Mouse (Mus musculus) embryonic facial prominence, embryonic 12.5 days (tissue): ENCODE data around the gene Il12rb1. TPM values are rescaled to one million over a fixed set of nuclear protein-coding genes. Genes with fewer than 3 reads are reported as not detected.

Experiments
- ATAC-seq: fragments of 200-750 bp; cut with Nextera tagmentation; 2 replicates; pipeline ENCODE4 v1.8.0; 2017; ENCODE audit not compliant: insufficient number of reproducible peaks, insufficient read depth, low FRiP score, low TSS enrichment
- H3K27ac ChIP-seq: fragments of 300-500 bp; sonication (generic); 2 replicates; pipeline ENCODE4 v1.5.1; 2016; ENCODE audit warnings: mild to moderate bottlenecking
- H3K27me3 ChIP-seq: fragments of 300-500 bp; sonication (generic); 2 replicates; pipeline ENCODE4 v1.6.1; 2016; ENCODE audit warnings: mild to moderate bottlenecking, moderate library complexity
- H3K36me3 ChIP-seq: fragments of 300-500 bp; sonication (generic); 2 replicates; pipeline ENCODE4 v1.6.1; 2016; ENCODE audit warnings: mild to moderate bottlenecking
- H3K4me1 ChIP-seq: fragments of 300-500 bp; sonication (generic); 2 replicates; pipeline ENCODE4 v1.6.1; 2016
- H3K4me2 ChIP-seq: fragments of 300-500 bp; sonication (generic); replicated peaks from 2 replicates; pipeline ENCODE4 v1.6.1; 2016; ENCODE audit warnings: mild to moderate bottlenecking, moderate library complexity
- H3K4me3 ChIP-seq: fragments of 300-500 bp; sonication (generic); 2 replicates; pipeline ENCODE4 v1.5.1; 2016; ENCODE audit warnings: mild to moderate bottlenecking
- H3K9ac ChIP-seq: fragments of 300-500 bp; sonication (generic); 2 replicates; pipeline ENCODE4 v1.6.1; 2016; ENCODE audit warnings: mild to moderate bottlenecking, moderate library complexity
- H3K9me3 ChIP-seq: fragments of 300-500 bp; sonication (generic); 2 replicates; pipeline ENCODE4 v1.6.1; 2016; ENCODE audit warnings: mild to moderate bottlenecking, moderate library complexity
- WGBS: fragments of 180-500 bp; shearing (Covaris S2); methylation state at CpG from one replicate; pipeline ENCODE4 v1.1.7; 2016; 5-methylcytosine and 5-hydroxymethylcytosine counted together
- polyA plus RNA-seq: library from polyadenylated mRNA; unstranded; fragments of >200 nt; fragmentation: Nextera tagmentation; extraction: Ambion mirVana; gene quantifications from 2 replicates; pipeline ENCODE4 v1.2.1, GENCODE M21; 2016

Il12rb1 gene
- polyA plus RNA-seq, 1 experiment from 2014 or later, result not detected

- no peaks in the 10 kb centered on the region for H3K9me3 ChIP-seq
- H3K4me3 ChIP-seq, result peak overlapping the region; percentile 39
- peak overlapping the region; percentile 19; the same call in 1 of the 2 replicates for H3K27ac ChIP-seq
- peaks cover 13% of the 10 kb centered on the region for H3K4me1 ChIP-seq
- peaks cover 36% of the 10 kb centered on the region for H3K36me3 ChIP-seq
- peak overlapping the region; percentile 55 for H3K9ac ChIP-seq
- ATAC-seq, result peak; percentile 11; the same call in 1 of the 2 replicates
- WGBS, result 9% methylated on average over 21 of the region's 21 CpGs
- peak overlapping the region; percentile 85 for H3K4me2 ChIP-seq
- H3K27me3 ChIP-seq, result no peaks in the 10 kb centered on the region
Observed at GRCm38 (mm10) chr8:70766571-70767440, 41.4 kb upstream of the Il12rb1 start.

- ATAC-seq, result no peak
- H3K4me3 ChIP-seq, result no peak overlapping the region
- WGBS, result 82% methylated on average over 6 of the region's 6 CpGs
- H3K4me2 ChIP-seq, result no peak overlapping the region
- no peaks in the 10 kb centered on the region for H3K27me3 ChIP-seq
- H3K4me1 ChIP-seq, result peaks cover 16% of the 10 kb centered on the region
- peaks cover 43% of the 10 kb centered on the region for H3K36me3 ChIP-seq
- no peak overlapping the region for H3K27ac ChIP-seq
- H3K9me3 ChIP-seq, result no peaks in the 10 kb centered on the region
- H3K9ac ChIP-seq, result no peak overlapping the region
Observed at GRCm38 (mm10) chr8:70767503-70767902, 40.7 kb upstream of the Il12rb1 start.

DNA sequence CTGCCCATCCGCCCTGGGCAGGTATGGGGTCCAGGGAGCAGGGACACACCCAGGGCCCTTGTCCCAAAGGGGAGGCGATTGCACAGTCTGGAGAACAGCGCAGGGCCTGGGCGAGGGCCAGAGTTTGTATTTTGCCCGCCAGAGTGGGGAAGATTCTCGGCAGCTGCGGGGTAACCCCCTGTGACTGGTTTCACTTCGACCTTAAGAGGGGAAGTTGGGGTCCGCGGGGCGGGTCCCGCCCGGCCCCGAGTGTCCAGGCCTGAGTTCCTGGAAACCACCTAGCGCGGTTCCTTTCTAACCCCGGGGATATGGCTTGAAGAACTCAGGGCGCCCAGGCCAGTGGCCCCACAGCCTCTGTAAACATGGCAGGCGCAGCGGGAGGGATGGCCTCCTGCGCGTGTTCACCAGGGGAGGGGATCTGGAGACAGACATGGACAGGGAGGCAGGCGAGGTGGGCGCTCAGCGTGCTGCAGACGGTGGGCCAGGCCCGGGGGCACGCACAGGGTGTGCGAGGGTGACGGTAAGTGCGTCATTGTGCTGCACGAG is 39.9 kb upstream of the Il12rb1 start:
- no peak overlapping the region for H3K4me2 ChIP-seq
- H3K27ac ChIP-seq, result no peak overlapping the region
- no peaks in the 10 kb centered on the region for H3K27me3 ChIP-seq
- peaks cover 51% of the 10 kb centered on the region for H3K36me3 ChIP-seq
- no peak overlapping the region for H3K9ac ChIP-seq
- 96% methylated on average over 32 of the region's 32 CpGs for WGBS
- peaks cover 18% of the 10 kb centered on the region for H3K4me1 ChIP-seq
- H3K9me3 ChIP-seq, result no peaks in the 10 kb centered on the region
- ATAC-seq, result no peak
- H3K4me3 ChIP-seq, result no peak overlapping the region

DNA sequence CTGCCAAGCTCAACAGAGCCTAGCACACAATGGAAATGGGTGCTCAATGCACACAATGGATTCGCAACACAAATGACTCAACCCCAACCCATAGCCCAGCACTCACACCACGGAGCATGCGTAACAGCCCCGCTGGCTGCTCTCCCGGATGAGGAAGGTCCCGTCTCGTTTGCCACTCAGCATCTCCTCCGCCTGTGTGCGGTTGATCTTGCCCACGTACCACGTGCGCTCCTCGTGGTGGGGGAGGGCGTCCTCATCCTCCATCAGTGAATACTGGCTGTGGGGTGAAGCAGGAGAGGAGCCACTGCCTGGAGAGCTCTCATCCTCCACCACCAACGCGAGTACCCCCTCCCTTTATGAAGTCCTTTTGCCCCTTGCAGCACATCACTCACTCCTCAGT is 39.3 kb upstream of the Il12rb1 start:
- peaks cover 23% of the 10 kb centered on the region for H3K4me1 ChIP-seq
- WGBS, result 85% methylated on average over 16 of the region's 16 CpGs
- peaks cover 55% of the 10 kb centered on the region for H3K36me3 ChIP-seq
- H3K27me3 ChIP-seq, result no peaks in the 10 kb centered on the region
- ATAC-seq, result no peak
- no peaks in the 10 kb centered on the region for H3K9me3 ChIP-seq
- no peak overlapping the region for H3K27ac ChIP-seq
- no peak overlapping the region for H3K4me2 ChIP-seq
- H3K9ac ChIP-seq, result no peak overlapping the region
- no peak overlapping the region for H3K4me3 ChIP-seq

DNA sequence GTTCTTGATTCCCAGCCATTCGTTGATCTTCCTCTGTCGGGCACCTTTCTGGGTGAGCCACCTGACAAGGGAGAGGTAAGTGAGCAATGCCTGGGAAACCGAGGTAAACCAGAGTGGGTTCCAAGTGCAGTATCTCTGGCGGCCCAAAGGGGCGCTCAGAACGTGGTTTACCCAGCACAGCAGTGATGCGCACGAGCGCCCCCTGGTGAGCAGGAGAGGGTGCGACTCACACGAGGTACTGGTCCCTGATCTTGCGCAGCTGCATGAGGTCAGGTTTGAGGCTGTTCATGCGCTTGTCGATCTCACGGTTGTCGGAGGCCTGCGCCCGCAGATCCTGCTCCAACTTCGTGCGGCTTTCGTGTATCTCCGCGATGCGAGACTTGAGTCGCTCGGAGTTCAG is 38.9 kb upstream of the Il12rb1 start:
- peak; percentile 24; the same call in 1 of the 2 replicates for ATAC-seq
- no peak overlapping the region for H3K27ac ChIP-seq
- H3K4me2 ChIP-seq, result no peak overlapping the region
- H3K4me3 ChIP-seq, result no peak overlapping the region
- no peak overlapping the region; the same call in 1 of the 2 replicates for H3K9ac ChIP-seq
- peaks cover 58% of the 10 kb centered on the region for H3K36me3 ChIP-seq
- no peaks in the 10 kb centered on the region for H3K27me3 ChIP-seq
- peaks cover 27% of the 10 kb centered on the region for H3K4me1 ChIP-seq
- WGBS, result 6% methylated on average over 26 of the region's 26 CpGs
- no peaks in the 10 kb centered on the region for H3K9me3 ChIP-seq

GRCm38 (mm10) chr8:70769858-70770257 is 38.4 kb upstream of the Il12rb1 start:
- peaks cover 32% of the 10 kb centered on the region for H3K4me1 ChIP-seq
- H3K27ac ChIP-seq, result no peak overlapping the region

GRCm38 (mm10) chr8:70770748-70771147 is 37.5 kb upstream of the Il12rb1 start:
- 93% methylated on average over 13 of the region's 13 CpGs for WGBS
- Histone ChIP-seq H3K4me2 (no peak overlapping the region), H3K27me3 (no peaks in the 10 kb centered on the region), H3K36me3 (peaks cover 65% of the 10 kb centered on the region), H3K27ac (no peak overlapping the region), H3K9me3 (no peaks in the 10 kb centered on the region), H3K9ac (no peak overlapping the region), H3K4me3 (no peak overlapping the region), H3K4me1 (peaks cover 39% of the 10 kb centered on the region)
- no peak for ATAC-seq

More at GRCm38 (mm10) chr8:70769858-70770257, 38.4 kb upstream of the Il12rb1 start:
- H3K4me2 ChIP-seq, result no peak overlapping the region
- no peaks in the 10 kb centered on the region for H3K27me3 ChIP-seq
- no peak overlapping the region for H3K4me3 ChIP-seq
- ATAC-seq, result no peak
- peaks cover 63% of the 10 kb centered on the region for H3K36me3 ChIP-seq
- WGBS, result 74% methylated on average over 12 of the region's 12 CpGs
- no peaks in the 10 kb centered on the region for H3K9me3 ChIP-seq
- H3K9ac ChIP-seq, result peak overlapping the region; percentile 15; the same call in 1 of the 2 replicates

DNA sequence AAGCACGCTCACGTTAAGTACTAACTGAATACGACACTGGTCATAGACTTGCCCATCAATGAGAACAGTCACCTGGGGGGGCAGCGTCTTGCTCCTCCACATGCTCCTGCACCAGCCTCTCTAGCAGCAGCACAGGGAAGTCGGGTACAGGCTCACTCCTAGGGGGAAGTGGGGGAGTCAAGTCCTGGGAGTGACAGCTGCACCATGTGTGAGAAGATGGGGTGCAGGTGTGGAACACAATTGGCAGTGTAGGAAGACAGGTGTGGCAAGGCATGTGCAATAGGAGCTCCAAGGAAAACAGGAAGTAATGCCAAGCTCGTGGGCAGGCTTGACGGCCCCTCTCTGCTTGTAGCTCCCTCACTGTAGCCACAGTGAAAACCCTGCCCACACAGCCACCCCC is 37.0 kb upstream of the Il12rb1 start:
- ATAC-seq, result no peak
- Histone ChIP-seq H3K4me1 (peaks cover 37% of the 10 kb centered on the region), H3K4me3 (no peak overlapping the region), H3K27ac (no peak overlapping the region), H3K36me3 (peaks cover 65% of the 10 kb centered on the region), H3K9ac (no peak overlapping the region; the same call in 1 of the 2 replicates), H3K4me2 (no peak overlapping the region), H3K9me3 (no peaks in the 10 kb centered on the region), H3K27me3 (no peaks in the 10 kb centered on the region)
- 86% methylated on average over 7 of the region's 7 CpGs for WGBS

DNA sequence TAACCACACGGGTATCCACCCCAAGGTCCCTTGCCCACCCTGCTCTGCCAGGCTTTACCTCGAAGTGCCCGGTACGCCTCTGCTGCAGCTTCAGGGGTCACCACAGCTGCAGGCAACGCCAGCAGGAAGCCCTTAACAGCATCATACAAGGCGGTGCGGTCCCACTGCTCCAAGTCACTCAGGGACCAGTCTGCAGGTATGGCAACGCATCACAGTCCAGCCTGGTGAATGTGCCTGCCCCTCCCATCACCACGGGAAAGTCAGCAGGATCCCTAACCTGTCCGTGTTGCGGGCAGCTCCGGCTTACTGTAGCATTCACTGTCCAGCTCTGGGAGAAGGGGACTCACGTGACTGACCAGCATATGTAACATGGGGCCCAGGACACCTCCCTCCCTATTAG is 36.2 kb upstream of the Il12rb1 start:
- H3K9ac ChIP-seq, result no peak overlapping the region
- H3K27me3 ChIP-seq, result no peaks in the 10 kb centered on the region
- H3K4me3 ChIP-seq, result no peak overlapping the region
- H3K9me3 ChIP-seq, result no peaks in the 10 kb centered on the region
- H3K4me2 ChIP-seq, result no peak overlapping the region
- no peak for ATAC-seq
- peaks cover 29% of the 10 kb centered on the region for H3K4me1 ChIP-seq
- peaks cover 65% of the 10 kb centered on the region for H3K36me3 ChIP-seq
- WGBS, result 91% methylated on average over 13 of the region's 13 CpGs
- no peak overlapping the region for H3K27ac ChIP-seq

- ATAC-seq, result no peak
- 0 out of 2 replicates have a peak overlapping the region, but pooled peaks have one; percentile 23 for H3K27ac ChIP-seq
Observed at GRCm38 (mm10) chr8:70772890-70773289, 35.4 kb upstream of the Il12rb1 start.

GRCm38 (mm10) chr8:70773410-70773809 is 34.8 kb upstream of the Il12rb1 start:
- H3K4me1 ChIP-seq, result peaks cover 39% of the 10 kb centered on the region

More at GRCm38 (mm10) chr8:70772890-70773289, 35.4 kb upstream of the Il12rb1 start:
- Histone ChIP-seq H3K4me2 (no peak overlapping the region), H3K36me3 (peaks cover 61% of the 10 kb centered on the region), H3K27me3 (no peaks in the 10 kb centered on the region), H3K4me1 (peaks cover 34% of the 10 kb centered on the region), H3K9me3 (no peaks in the 10 kb centered on the region), H3K4me3 (no peak overlapping the region), H3K9ac (no peak overlapping the region)
- 90% methylated on average over 9 of the region's 9 CpGs for WGBS

More at GRCm38 (mm10) chr8:70773410-70773809, 34.8 kb upstream of the Il12rb1 start:
- no peak for ATAC-seq
- 78% methylated on average over 5 of the region's 5 CpGs for WGBS
- H3K9ac ChIP-seq, result 0 out of 2 replicates have a peak overlapping the region, but pooled peaks have one; percentile 34
- H3K4me3 ChIP-seq, result no peak overlapping the region
- H3K27ac ChIP-seq, result 0 out of 2 replicates have a peak overlapping the region, but pooled peaks have one; percentile 23
- no peaks in the 10 kb centered on the region for H3K9me3 ChIP-seq
- H3K36me3 ChIP-seq, result peaks cover 60% of the 10 kb centered on the region
- no peaks in the 10 kb centered on the region for H3K27me3 ChIP-seq
- H3K4me2 ChIP-seq, result no peak overlapping the region
